Mouse (Mus musculus) induced T-regulatory cell, adult 2 months (primary cell): ENCODE measurements at regions not wholly inside any gene's neighbourhood (a gene's known extent, or its start where the extent isn't known, plus 50 kb on each side); places are given as distances from the start of the nearest gene placed in this dataset.
"Not testable (repeated sequence)": the region's sequence is repeated elsewhere in the genome, so short reads cannot be mapped to it uniquely, and the experiment has no call there.

Experiments
- DNase-seq: peaks from one replicate; pipeline ENCODE4 v3.0.0-alpha.2; 2012; ENCODE audit warnings: low read depth

DNA sequence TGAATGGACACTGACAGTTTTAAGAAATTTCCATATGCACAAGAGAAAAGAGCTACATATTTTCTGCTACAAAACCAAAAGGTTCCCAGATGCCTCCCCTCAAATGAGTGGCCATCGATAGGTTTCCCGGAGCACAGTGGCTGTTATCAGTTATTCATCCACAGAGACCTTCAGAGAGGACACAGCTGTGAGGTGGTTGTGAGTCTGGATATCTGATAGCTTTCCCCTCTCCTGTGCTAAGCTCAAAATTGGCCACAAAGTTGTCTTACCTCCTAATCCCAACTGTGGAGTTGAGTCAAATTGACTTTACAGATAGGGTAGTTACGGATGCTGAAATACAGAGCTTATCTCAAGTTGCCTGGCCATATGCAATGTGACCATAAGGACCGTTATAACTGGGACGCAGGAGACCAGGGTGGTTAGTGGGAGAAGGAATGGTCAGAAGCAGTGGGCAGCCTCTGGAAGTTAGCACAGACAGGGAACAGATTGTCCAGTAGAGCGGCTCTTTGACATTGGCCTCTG, 93.3 kb upstream of the Zfp706 start:
- DNase-seq, result no peak

DNA sequence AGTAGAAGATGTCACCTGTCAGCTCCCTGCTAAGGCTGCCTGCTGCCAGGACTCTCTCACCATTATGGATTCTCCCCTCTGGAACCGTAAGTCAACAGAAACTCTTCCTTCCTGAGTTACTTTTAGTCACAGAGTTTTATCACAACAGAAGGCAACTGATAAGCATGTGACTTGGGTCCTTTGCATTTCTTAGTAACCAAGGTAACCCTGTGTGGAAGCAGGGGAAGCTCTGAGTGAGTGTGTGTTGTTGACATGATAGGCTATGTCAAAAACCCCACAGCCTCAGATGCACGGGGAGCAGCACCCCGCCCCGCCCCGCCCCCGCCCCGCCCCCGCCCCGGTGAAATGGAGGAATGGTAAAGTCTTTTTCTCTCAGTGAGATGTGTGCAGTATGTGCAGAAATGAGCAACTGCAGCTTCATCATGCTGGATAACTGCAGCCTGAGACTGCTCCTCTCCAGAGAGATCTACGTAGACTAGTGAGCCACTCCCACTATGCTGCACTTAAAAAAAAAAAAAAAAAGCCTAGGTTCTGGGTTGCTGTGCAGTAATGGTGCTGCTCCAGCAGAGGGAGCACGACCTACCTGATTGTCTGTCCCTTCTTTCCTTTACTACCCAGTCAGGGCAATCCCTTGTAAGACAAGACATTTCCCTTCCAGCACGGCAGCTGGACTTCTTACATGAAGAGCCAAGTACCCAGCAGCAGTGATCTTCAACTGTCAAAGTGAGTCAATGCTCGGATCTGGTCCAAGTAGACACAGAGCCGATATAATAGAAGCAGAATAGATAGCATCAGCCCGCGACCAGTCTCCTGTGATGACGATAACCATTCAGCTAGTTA, 92.6 kb upstream of the Zfp706 start:
- peak; percentile 78 for DNase-seq

DNA sequence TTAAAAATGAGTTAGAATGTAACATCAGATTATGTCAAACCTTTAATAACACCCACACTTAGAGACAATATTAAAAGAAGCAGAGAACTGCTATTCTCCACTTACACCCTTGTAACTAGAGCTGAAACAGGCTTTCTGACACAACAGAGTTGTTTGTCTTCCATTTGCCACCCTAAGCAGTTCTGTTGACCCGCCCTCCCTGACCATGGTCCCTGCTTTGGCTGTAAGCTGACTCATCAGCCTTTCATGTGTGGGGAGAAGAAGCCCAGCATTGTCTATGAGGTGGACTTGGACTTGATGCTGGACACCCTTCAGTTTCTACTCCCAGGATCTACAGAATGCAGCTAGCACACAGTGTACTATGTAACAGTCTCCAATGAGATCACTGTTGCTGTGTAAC, 91.6 kb upstream of the Zfp706 start:
- DNase-seq, result no peak

DNA sequence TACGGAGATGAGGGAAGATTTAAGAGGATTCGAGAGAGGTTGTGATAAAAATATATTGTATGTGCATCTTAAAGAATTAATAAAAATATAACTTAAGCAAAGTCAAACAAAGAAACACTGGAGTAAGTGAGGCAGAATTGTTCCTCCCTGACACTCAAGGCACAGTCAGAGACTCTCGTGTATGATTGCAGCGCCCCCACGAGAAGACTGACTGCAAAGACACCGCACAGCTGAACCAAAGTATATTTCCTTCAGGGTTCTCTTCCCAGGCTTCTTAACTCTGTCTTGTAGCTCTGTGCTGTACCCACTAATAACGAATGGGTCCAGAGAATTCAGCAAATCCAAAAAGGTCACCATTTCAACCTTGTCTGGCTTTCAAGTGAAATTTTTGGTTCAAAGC, 89.9 kb upstream of the Zfp706 start:
- DNase-seq, result no peak

DNA sequence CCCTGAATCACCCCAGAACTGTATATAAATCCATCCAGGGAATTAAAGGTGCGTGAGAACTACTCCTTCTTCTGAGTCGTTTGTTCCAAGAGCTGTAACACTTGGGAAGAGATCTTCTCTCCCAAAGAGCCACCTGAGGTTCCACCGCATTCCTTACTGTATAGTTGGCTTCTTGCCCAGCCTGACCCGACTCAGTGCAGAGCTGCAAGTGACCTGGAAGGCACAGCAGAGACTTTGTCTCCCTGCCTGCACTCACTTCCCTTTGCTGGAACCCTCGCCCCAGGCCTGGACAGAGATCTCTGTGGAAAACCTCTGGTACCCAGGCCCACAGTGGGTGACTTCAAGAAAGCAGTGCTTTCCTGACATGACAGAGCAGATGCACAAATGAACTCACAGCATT, 83.6 kb upstream of the Zfp706 start:
- DNase-seq, result not testable (repeated sequence)

DNA sequence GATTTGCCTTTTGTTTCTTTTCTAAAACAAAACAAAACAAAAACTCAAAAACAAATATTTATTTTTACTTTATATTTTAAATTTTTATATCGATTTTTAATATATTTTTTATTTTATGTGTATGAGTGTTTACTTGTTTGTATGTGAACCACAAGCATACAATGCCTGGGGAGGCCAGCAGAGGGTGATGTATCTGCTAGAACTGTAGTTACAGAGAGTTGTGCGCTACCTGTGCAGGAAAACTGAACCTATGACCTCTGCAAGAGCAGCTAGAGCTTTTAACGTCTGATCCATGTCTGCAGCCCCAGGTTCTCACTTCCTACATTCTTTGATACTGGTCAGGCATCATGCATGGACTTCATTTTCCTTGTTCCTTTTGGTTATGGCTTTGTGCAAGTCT, 76.2 kb upstream of the Zfp706 start:
- no peak for DNase-seq

DNA sequence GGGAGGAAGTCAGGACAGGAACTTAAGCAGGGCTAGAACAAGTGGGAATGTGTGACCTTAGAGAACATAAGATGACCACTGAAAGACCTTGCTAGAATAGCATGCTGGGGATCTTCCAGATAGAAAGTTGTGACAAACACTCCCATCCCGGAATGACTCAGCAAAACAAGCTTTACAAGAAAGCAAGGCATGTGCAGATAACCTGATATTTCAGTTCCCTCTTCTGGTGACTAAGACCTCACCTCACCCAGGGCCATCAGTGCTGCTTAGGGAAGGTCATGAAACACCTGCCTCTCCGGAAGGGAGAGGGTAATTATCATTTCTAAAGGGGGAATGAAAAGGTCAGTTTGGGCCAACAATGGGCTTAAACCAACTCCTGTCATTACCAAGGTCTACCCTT, 74.3 kb upstream of the Zfp706 start:
- DNase-seq, result no peak

DNA sequence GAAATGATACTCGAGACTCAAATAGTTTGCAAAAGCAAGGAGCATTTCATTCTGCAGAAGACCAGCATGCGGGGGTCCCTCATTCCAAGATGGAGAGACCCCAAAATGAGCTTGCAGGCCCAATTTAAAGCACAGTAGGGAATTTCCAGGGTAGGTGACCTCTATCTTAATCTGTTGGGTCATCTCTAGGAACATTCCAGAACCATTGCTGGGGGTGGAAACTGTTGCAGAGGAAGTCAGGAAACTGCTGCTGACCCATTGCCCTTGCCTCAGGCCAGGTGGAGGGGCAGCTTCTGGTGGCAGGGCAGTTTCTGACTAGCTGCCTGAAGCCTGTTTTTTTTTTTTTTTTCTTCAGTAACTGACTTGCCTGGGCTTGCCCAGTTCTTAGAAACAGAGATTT, 73.4 kb upstream of the Zfp706 start:
- no peak for DNase-seq

DNA sequence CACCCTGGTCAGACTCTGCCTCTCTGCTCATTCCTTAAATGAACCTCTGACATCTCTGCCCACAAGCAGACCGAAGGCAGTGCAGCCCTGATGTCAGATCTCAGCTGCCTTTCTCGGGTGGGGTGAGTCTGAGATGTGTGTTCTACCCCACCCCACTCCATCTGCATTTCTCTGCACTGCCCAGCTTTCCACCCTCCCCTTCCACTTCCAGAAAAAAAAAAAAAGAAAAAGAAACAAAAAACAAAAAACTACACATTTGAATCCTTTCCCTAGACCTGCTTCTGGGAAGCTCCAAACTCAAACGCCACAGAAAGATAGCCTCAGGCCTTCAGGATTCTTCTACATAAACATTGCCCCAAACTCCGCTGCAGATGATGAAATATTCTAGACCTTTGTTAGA, 72.8 kb upstream of the Zfp706 start:
- DNase-seq, result no peak

DNA sequence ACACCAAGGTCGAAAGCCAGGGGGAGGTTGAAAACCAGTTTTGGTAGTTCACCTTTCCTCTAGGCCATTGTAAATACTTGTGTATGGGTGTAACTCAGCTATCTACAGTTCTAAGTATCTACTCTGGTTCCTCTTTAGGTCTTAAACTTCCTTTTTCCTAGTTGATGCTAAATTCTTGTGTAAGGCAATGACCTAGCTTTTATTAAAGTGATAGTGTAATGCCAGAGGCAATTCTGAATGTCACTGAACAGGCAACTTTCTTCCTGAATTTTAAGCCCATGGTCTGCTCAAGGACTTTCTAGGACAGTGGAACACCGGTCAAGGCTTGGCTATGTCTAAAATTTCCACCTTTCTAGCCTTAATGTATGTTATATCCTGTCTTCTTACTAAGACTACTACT, 66.6 kb upstream of the Zfp706 start:
- DNase-seq, result not testable (repeated sequence)

DNA sequence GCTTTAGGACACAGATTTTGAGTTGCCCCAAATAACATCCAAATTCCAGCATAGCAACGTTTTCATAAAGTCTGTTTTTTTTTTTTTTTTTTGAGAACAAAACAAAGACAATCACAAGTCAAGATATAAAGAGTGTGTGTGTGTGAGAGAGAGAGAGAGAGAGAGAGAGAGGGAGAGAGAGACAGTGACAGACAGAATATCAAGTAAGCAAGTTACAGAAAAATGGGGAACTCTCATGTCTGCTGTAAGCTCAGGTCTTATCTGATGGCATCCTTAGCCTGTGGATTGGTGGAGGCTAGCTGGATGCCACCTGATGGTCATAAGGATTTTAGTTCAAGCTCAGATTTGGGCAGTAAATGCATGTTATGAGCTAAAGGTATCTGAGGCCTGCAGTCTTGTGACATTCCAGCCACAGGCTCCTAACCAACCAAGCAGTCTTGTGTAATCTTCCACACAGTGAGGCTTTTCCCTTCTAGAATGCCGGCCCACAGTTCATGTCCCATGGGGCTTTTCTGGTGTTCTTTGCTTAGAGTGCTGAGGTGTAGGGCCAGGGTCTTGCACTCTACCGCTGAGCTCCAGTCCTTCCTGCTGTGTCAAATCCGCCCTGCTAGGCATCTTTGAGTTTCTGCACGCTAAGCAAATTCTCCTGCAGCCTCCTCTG, 64.8 kb upstream of the Zfp706 start:
- DNase-seq, result no peak

DNA sequence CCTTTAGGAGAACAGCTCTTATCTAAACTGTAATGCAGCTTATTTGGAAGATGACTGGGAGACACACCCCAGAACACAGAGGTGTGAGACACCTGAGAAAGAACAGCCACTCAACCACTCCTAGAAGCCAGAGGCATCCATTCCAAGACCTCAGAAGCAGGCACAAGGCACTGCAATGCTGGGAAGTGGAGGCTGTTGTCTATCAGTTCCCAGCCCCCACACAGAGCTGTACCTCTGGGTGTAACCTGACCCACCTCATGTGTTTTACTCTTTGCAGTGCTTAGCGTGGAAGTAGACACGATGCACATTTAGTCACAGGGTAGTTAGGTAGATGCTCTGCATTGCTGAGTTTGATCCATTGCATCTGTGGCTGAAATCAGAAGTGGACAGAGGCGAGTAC, 62.6 kb upstream of the Zfp706 start:
- no peak for DNase-seq

DNA sequence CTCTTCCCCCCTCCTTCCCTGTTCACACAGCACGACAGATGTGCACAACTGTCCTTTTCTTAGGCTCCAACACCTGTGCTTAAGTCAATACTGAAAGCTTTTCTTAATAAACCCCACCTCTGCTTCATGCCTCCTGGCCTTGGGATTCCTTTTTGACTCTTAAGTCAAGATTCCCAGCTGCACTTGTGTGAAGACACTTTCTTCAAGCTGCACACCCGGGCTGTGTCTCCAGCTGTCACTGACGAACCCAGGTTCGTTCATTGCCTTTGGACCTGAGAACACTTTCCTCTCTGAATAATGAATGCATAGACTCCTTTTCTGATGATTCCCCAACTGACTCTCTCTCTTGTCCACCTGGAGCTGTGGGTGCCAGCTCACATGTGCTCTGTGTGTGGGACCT, 59.8 kb upstream of the Zfp706 start:
- no peak for DNase-seq

DNA sequence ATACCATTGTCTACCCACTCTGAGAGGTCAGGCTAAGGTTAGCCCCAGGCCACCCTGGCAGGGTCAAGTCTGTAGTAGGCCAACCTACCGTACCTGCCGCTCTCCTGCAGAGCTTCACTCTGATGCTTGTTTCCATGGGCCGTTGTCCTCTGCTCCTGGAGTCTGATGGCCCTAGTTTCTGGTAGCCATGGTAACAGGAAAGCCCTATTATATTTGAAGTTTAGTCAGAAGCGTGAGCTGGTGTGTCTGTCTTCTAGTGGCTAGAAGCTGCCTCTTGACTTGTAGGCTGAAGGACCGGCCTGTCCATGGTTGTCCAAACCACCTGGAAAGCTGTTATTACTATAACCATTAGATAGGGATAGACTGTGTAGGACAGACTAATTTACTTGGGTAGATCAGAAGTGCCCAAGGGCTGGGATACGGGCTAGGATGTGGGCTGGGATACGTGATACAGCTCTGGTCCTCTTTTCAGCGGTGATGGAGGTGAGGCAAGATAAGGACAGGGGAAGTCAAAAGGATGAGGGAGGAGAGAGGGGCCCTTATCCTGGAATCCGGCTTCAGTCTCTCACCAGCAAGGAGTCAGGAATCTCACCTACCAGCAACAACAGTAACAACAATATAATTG, 58.5 kb upstream of the Zfp706 start:
- no peak for DNase-seq

DNA sequence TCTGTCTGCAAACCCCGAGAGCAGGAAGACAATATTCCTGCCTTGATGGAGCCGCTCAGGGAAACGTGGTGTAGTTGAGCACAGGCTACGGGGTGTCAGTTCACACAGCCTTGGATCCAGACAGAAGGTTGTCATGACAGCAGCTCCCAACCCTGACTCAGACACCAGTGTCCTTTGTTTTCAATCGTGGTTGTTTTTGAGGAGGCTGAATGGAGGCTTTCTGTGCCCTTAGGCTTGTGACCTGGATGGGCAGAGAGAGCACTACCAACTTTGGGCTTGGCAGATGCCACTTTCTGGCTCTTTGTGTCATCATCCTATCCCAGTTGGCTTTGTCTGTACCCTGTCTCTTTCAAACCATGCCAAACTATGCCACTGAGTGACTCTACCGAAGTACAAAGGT, 57.8 kb upstream of the Zfp706 start:
- DNase-seq, result no peak

DNA sequence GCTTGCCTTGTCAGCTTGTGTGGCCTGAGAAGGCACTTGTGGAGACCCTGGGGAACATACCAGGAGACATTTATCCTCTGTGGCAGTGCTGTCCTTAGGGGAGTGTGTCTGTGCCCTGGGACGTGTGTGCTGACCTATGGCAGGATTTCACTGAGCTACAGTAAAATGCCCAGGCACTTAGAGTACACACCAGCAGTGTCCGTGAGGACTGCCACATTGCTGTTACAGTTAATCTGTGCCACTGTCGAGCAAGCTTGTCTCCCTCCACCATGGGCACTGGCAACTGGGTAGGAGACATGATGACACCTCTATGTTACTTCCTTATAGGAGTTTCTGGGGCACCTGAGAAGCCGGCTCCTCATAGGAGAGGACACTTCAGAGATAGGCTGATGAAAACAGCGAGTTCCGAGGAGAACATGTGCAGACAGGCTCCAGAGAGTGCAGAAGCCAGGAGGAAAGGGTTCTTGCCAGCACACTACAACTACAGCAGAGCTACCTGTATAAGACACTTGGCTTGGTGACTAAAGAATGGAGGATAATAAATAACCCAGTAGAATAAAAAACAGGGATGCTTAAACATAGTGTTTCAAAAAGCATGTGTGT, 56.3 kb upstream of the Zfp706 start:
- DNase-seq, result no peak

DNA sequence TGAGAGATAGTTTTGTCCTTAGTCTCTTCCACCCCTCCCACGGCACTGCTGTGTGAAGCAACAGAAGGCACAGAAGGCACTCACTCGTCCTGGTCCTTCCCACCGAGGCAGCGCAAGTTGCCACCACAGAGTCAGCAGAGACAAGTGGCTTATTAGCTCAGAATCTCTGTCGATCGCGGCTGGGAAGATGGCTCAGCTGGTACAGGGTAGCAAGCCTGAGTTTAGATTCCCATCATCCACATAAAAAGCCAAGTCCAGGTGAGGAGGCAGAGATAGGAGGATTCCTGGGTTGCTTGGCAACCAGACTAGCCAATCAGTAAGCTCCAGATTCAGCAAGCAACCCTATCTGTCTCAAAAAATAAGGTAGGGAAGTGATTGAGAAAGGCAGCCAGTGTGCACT, 55.0 kb upstream of the Zfp706 start:
- DNase-seq, result no peak

DNA sequence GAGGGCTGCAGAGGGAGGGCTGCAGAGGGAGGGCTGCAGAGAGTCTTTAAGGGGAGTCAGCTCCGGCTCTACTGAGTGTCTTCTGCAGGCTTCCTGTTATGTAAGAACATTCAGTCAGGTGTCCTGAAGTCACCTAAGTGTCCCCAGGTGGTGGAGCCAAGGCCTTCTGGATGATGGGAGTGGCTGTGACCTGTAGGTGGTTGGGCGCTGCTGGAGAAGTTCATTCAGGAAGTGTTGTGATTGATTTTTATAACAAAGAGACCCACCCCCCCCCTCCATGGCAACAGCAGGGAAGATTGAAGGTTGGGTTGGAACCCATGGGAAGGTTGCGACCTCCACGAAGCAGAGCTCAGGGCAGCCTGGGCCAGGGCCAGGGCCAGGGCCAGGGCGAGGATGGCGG, 53.9 kb upstream of the Zfp706 start:
- DNase-seq, result no peak

DNA sequence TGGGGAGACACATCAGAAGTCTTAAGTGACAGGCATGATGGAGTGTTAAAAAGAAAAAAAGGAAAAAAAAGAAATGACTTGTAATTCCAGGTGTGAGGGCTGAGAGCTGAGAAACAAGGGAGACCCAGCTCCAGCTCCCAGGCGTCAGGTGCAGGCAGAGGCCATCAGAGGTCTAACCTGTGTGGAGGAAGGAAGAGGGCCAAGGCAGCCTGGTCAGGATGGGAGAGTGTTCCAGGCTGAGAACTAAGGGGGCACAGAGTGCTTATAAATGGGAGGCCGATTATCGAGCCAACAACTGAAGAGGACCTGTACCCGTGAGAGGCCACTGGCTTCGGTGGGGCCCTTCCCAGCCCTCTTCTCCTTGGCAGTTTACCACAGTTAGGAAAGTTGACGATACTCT, 53.3 kb upstream of the Zfp706 start:
- DNase-seq, result no peak
